Mouse (Mus musculus) liver, postnatal 0 days (tissue): ENCODE measurements around the gene Gpx3. TPM values are rescaled to one million over a fixed set of nuclear protein-coding genes. Genes with fewer than 3 reads are reported as not detected.

ENCODE experiments used
- ATAC-seq: fragments of 200-750 bp; cut with Nextera tagmentation; 2 replicates; pipeline ENCODE4 v1.8.0; 2017; ENCODE audit warnings: mild to moderate bottlenecking, moderate library complexity
- DNase-seq: peaks from one replicate; pipeline ENCODE4 v3.0.0-alpha.2; 2016
- H3K27ac ChIP-seq: fragments of 300-500 bp; sonication (generic); 2 replicates; pipeline ENCODE4 v1.5.1; 2014; ENCODE audit warnings: antibody characterized with exemption, moderate library complexity, mild to moderate bottlenecking, low read depth
- H3K27me3 ChIP-seq: fragments of 300-500 bp; sonication (generic); 2 replicates; pipeline ENCODE4 v1.6.1; 2014; ENCODE audit warnings: low read length, control low read depth, mixed read lengths; ENCODE audit not compliant: insufficient read depth
- H3K36me3 ChIP-seq: fragments of 300-500 bp; sonication (generic); replicated peaks from 2 replicates; pipeline ENCODE4 v1.6.1; 2014; ENCODE audit warnings: mild to moderate bottlenecking, control low read depth, low read length, moderate library complexity, mixed read lengths; ENCODE audit not compliant: insufficient read depth
- H3K4me1 ChIP-seq: fragments of 300-500 bp; sonication (generic); 2 replicates; pipeline ENCODE4 v1.6.1; 2014; ENCODE audit warnings: antibody characterized with exemption, mild to moderate bottlenecking, control low read depth; ENCODE audit not compliant: insufficient read depth
- H3K4me2 ChIP-seq: fragments of 300-500 bp; sonication (generic); 2 replicates; pipeline ENCODE4 v1.6.1; 2014; ENCODE audit warnings: low read depth, mild to moderate bottlenecking, low read length, moderate library complexity, mixed read lengths
- H3K4me3 ChIP-seq: fragments of 300-500 bp; sonication (generic); 2 replicates; pipeline ENCODE4 v1.5.1; 2014; ENCODE audit warnings: low read depth, low read length
- H3K9ac ChIP-seq: fragments of 300-500 bp; sonication (generic); replicated peaks from 2 replicates; pipeline ENCODE4 v1.6.1; 2014; ENCODE audit warnings: mild to moderate bottlenecking, moderate library complexity
- H3K9me3 ChIP-seq: fragments of 300-500 bp; sonication (generic); 2 replicates; pipeline ENCODE4 v1.6.1; 2016; ENCODE audit warnings: mild to moderate bottlenecking, control low read depth, low read length, mixed read lengths
- CTCF ChIP-seq: sonication (generic); IDR thresholded peaks from 2 replicates; pipeline ENCODE4 v1.5.1; 2016; ENCODE audit warnings: antibody characterized with exemption, low read depth
- EP300 ChIP-seq: IDR thresholded peaks from 2 replicates; pipeline ENCODE4 v1.6.1; 2016; ENCODE audit warnings: antibody characterized with exemption, low read depth, mild to moderate bottlenecking
- WGBS: fragments of 180-500 bp; shearing (Covaris S2); extraction: QIAGEN DNeasy Blood & Tissue Kit; methylation state at CpG from one replicate; pipeline ENCODE4 v1.1.7; 2014; ENCODE audit not compliant: insufficient replicate concordance; 5-methylcytosine and 5-hydroxymethylcytosine counted together
- polyA plus RNA-seq: library from polyadenylated mRNA; unstranded; fragments of >200 nt; fragmentation: Nextera tagmentation; extraction: Ambion mirVana; gene quantifications from 2 replicates; pipeline ENCODE4 v1.2.1, GENCODE M21; 2015

Gpx3 gene
- polyA plus RNA-seq, 1 experiment from 2014 or later, result 30.4 TPM

DNA sequence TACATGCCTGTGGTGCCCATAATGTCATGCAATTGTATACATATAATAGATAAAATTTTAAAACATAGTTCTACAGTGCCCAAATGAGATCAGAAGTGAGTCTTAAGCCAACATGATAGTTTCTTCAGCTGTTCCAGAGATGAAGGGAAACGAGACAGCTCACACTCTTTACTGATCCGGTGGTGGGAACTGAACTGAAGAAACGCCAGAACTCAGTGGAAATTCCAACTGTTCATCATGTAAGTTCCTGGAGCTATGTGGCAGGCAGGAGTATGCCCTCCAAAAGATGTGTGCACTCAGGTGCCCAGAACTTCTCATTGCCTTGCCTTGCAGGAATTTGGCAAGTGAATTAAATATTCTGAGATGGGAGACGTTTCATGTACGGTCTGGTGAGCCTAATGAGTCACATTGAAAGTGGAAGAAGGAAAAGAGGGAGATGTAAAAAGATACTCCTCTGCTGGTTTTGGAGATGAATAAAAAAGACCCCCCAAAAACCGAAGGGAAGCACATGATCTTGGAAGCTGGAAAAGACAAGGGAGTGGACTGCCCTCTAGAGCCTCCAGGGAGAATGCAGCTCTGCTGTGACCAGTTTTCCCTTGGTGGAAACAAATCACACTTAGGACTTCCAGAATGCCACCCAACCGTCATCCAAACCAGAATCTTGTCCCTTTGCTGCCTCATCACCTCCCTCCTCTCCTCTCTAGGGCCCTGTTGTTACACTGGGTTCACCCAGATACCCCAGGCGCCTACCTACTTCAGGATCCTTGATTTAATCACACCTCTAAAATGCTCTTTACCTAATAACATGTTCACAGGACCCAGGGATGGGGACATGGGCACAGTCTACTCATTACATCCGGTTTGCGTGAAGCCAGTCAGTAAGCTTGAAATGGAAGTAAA lies 39.4 kb upstream of the Gpx3 start:
- DNase-seq (peak; percentile 53), ATAC-seq (no peak)
- WGBS, result 42% methylated on average over 10 of the region's 10 CpGs
- peak; percentile 19; the same call in 1 of the 2 replicates for TF ChIP-seq EP300
- TF ChIP-seq CTCF, result peak; percentile 79
- Histone ChIP-seq H3K4me3 (no peak overlapping the region), H3K4me2 (no peak overlapping the region), H3K36me3 (no peaks in the 10 kb centered on the region), H3K9me3 (no peaks in the 10 kb centered on the region), H3K4me1 (peaks cover 34% of the 10 kb centered on the region), H3K27ac (peak overlapping the region; percentile 60), H3K9ac (no peak overlapping the region), H3K27me3 (no peaks in the 10 kb centered on the region)

- Histone ChIP-seq H3K27ac (peak overlapping the region; percentile 97), H3K9ac (no peak overlapping the region), H3K9me3 (no peaks in the 10 kb centered on the region), H3K4me3 (peak overlapping the region; percentile 87), H3K4me2 (peak overlapping the region; percentile 90), H3K27me3 (no peaks in the 10 kb centered on the region), H3K36me3 (peaks cover 11% of the 10 kb centered on the region), H3K4me1 (peaks cover 46% of the 10 kb centered on the region)
- DNase-seq (no peak), ATAC-seq (no peak)
- WGBS, result 56% methylated on average over 6 of the region's 6 CpGs
- TF ChIP-seq CTCF (no peak), EP300 (no peak)
These were observed 36.7 kb upstream of the Gpx3 start for GRCm38 (mm10) chr11:54865330-54866085.

DNA sequence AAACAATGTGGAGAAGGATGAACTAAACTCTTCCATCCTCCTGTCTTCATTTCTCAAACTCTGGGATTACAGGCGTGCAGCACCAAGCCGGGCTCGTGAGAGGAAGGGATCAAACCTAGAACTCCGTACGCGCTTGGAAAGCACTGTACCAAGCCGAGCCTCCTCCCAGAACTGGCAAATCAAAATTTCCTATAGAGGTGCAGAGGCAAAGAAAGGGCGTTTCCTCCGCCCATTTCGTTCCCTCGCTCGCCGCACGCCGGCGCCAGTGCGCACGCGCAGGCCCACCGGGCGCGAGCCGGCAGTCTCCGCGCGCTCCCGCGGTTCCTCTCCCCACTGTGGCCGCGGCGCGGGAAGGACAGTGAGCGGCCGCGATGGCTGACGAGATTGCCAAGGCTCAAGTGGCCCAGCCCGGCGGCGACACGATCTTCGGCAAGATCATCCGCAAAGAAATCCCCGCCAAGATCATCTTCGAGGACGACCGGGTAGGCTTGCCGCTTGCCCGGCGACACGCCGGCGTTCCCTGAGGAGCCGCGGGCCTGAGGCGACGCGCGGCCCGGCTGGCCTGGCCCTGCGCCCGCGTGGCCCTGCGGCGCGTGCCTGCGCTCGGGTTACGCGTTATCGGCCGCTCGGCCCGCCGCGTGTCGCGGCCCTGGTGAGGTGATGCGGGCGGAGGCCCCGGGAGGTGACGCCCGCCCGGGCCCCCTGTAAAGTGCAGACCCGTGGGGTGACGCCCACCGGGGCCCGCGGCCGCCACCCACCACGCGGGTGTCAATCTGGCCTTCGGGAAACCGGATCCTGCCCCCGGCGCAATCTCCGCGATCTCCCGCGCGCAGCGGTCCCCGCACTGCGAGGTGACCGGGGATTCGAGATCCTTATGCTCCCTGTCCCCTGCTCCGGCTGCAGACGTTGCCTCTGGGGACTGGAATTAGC lies 35.9 kb upstream of the Gpx3 start, which contains the start of gene Hint1:
Hint1 (plus strand) TSS at position 265 of the 930 bp plus-strand sequence.
- Histone ChIP-seq H3K4me1 (peaks cover 42% of the 10 kb centered on the region), H3K36me3 (peaks cover 19% of the 10 kb centered on the region), H3K4me3 (peak within 1 kb of the TSS; percentile 87), H3K9me3 (no peaks in the 10 kb centered on the region), H3K4me2 (peak within 1 kb of the TSS; percentile 90), H3K27ac (peak within 1 kb of the TSS; percentile 97), H3K27me3 (no peaks in the 10 kb centered on the region), H3K9ac (peak within 1 kb of the TSS; percentile 96)
- ATAC-seq (peak; percentile 85), DNase-seq (peak; percentile 93)
- under 1% methylated on average over 95 of the region's 107 CpGs for WGBS
- TF ChIP-seq EP300 (no peak), CTCF (peak; percentile 48)

DNA sequence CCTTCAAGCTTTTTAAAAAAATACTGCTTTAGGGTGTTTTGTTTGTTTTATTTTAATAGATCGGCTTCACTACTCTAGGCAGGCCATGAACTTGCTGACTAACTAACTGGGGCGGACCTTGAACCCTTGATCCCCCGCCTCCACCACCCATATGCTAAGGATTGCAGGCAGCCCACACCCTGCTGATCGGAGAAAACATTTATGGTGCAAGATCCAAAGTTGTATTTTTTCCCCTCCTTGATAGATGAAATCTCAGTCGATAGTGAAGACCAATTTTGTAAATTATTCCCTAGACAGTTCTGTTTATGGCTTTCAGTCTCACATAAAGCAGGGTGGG lies 35.2 kb upstream of the Gpx3 start:
- H3K36me3 ChIP-seq, result peaks cover 25% of the 10 kb centered on the region
- no peaks in the 10 kb centered on the region for H3K9me3 ChIP-seq
- TF ChIP-seq EP300 (no peak), CTCF (no peak)
- H3K27me3 ChIP-seq, result no peaks in the 10 kb centered on the region
- WGBS, result under 1% methylated on average over 5 of the region's 5 CpGs
- peak overlapping the region; percentile 90 for H3K4me2 ChIP-seq
- H3K27ac ChIP-seq, result peak overlapping the region; percentile 97
- H3K9ac ChIP-seq, result peak overlapping the region; percentile 96
- ATAC-seq (peak; percentile 66), DNase-seq (no peak)
- peak overlapping the region; percentile 87 for H3K4me3 ChIP-seq
- peaks cover 38% of the 10 kb centered on the region for H3K4me1 ChIP-seq

DNA sequence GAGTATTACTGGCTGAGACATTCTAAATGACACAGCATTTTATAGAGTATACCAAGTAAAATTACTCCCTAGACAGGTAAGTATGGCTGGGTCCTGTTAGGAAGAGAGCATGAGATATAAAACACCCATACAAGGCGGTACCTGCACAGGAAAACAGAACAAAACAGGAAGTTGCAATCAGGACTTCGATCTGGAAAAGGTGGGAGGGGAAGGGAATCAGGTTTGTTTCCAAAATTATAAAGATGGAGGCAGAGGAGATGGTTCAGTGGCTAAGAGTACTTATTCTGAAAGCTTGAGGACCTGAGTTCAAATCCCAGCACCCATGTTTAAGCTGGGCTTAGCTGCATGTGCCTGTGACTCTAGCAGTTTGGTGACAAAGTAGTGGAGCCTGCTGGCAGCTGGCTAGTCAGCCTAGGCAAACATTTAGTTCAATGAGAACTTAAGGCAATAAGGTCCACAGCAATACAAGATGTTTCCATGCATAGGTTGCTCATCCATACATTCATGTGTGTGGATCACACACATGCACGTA lies 34.3 kb upstream of the Gpx3 start:
- H3K27me3 ChIP-seq, result no peaks in the 10 kb centered on the region
- H3K27ac ChIP-seq, result peak overlapping the region; percentile 97
- 56% methylated on average over 3 of the region's 3 CpGs for WGBS
- peaks cover 35% of the 10 kb centered on the region for H3K36me3 ChIP-seq
- no peak for DNase-seq
- peak overlapping the region; percentile 87 for H3K4me3 ChIP-seq
- H3K4me1 ChIP-seq, result peaks cover 38% of the 10 kb centered on the region
- peak overlapping the region; percentile 96; the same call in 1 of the 2 replicates for H3K9ac ChIP-seq
- no peak for ATAC-seq
- TF ChIP-seq CTCF, result no peak
- TF ChIP-seq EP300, result no peak
- H3K9me3 ChIP-seq, result no peaks in the 10 kb centered on the region
- H3K4me2 ChIP-seq, result peak overlapping the region; percentile 90
